Mouse (Mus musculus) Patski (cell line): Measurements from ENCODE around the gene Nuak1. TPM values are rescaled to one million over a fixed set of nuclear protein-coding genes. Genes with fewer than 3 reads are reported as not detected.
A peak's percentile ranks its signal among the peaks of the same experiment; 100 is the strongest.
"Not testable (repeated sequence)": the region's sequence is repeated elsewhere in the genome, so short reads cannot be mapped to it uniquely, and the experiment has no call there.

Experiments
- ATAC-seq: fragments of 100-300 bp; one replicate; pipeline ENCODE4 v1.8.0; 2021
- CTCF ChIA-PET: fragments of 350-600 bp; sonication (Branson Sonifier 250); formaldehyde crosslinking; loops from one replicate; lab custom pipeline; 2022; ENCODE audit warnings: inconsistent platforms; lab: Charles Lee
- POLR2A ChIA-PET: fragments of 350-600 bp; sonication (Branson Sonifier 250); formaldehyde crosslinking; loops from one replicate; lab custom pipeline; 2022; ENCODE audit warnings: antibody characterized with exemption, inconsistent platforms; lab: Charles Lee
- DNase-seq: peaks from one replicate; pipeline ENCODE4 v3.0.0-alpha.2; 2011; ENCODE audit warnings: low read depth, low spot score
- H3K27me3 ChIP-seq: fragments of 371-371 bp; one replicate; pipeline ENCODE4 v1.5.1; 2021
- CTCF ChIP-seq: fragments of 100-300 bp; IDR thresholded peaks from one replicate; pipeline ENCODE4 v1.5.1; 2021
- in situ Hi-C: fragments of 300-500 bp; cut with MboI; formaldehyde crosslinking; loops from 3 replicates; pipeline ENCODE4 v1.11.1; 2018; ENCODE audit warnings: low pct_unique_long_range_greater_than_20kb, mixed read lengths
- polyA plus RNA-seq: library from polyadenylated mRNA; unstranded; gene quantifications from one replicate; pipeline ENCODE4 v1.2.3, GENCODE M21; 2021

Gene Nuak1
- 31.4 TPM for polyA plus RNA-seq

GRCm38 (mm10) chr10:84440541-84441433 lies at the start of gene Nuak1:
Gene Nuak1 (minus strand): TSS chr10:84440597.
- CTCF ChIA-PET, result interaction anchor here (1.1 to 3.1 kb wide), 2 partner anchors 21 to 74 kb away, joined by 4 to 21 read pairs; no protein-coding TSS in a partner anchor
- POLR2A ChIA-PET, result interaction anchor here (0.8 to 1.3 kb wide), 3 partner anchors 28 to 74 kb away, joined by 3 to 7 read pairs (median 3); no protein-coding TSS in a partner anchor
- no peaks in the 10 kb centered on the region for H3K27me3 ChIP-seq
- no peak for DNase-seq
- peak; percentile 72 for ATAC-seq
- in situ Hi-C loops, result no loop called here
- TF ChIP-seq CTCF, result no peak

GRCm38 (mm10) chr10:84490115-84490514 lies 49.7 kb upstream of the Nuak1 start:
- POLR2A ChIA-PET, result interaction anchor here (1.2 kb wide), 1 partner anchor 9 kb away, joined by 3 read pairs; no protein-coding TSS in a partner anchor

GRCm38 (mm10) chr10:84488315-84488714 lies 47.9 kb upstream of the Nuak1 start:
- TF ChIP-seq CTCF, result peak; percentile 70
- ChIA-PET CTCF (interaction anchor here (0.6 to 1.9 kb wide), 6 partner anchors 9 to 50 kb away, joined by 3 to 13 read pairs (median 4); no protein-coding TSS in a partner anchor), POLR2A (no interaction called here)
- DNase-seq (no peak), ATAC-seq (no peak)
- H3K27me3 ChIP-seq, result no peaks in the 10 kb centered on the region
- in situ Hi-C loops, result no loop called here

More at GRCm38 (mm10) chr10:84490115-84490514, 49.7 kb upstream of the Nuak1 start:
- no peak for DNase-seq
- CTCF ChIA-PET, result interaction anchor here (1.1 to 1.2 kb wide), 2 partner anchors 8 to 12 kb away, joined by 4 to 5 read pairs; no protein-coding TSS in a partner anchor
- in situ Hi-C loops, result no loop called here
- ATAC-seq, result no peak
- no peak for TF ChIP-seq CTCF
- no peaks in the 10 kb centered on the region for H3K27me3 ChIP-seq

GRCm38 (mm10) chr10:84484661-84485060 lies 44.3 kb upstream of the Nuak1 start:
- no peak for ATAC-seq
- in situ Hi-C loops, result no loop called here
- no peaks in the 10 kb centered on the region for H3K27me3 ChIP-seq
- ChIA-PET CTCF (no interaction called here), POLR2A (no interaction called here)
- no peak for TF ChIP-seq CTCF
- DNase-seq, result peak; percentile 64

- POLR2A ChIA-PET, result no interaction called here
- DNase-seq, result no peak
- in situ Hi-C loops, result no loop called here
- H3K27me3 ChIP-seq, result no peaks in the 10 kb centered on the region
- ATAC-seq, result no peak
- CTCF ChIA-PET, result interaction anchor here (1.2 kb wide), 1 partner anchor 31 kb away, joined by 3 read pairs; no protein-coding TSS in a partner anchor
- no peak for TF ChIP-seq CTCF
Observed at GRCm38 (mm10) chr10:84483553-84483952, 43.2 kb upstream of the Nuak1 start.

- in situ Hi-C loops, result no loop called here
- ATAC-seq (no peak), DNase-seq (no peak)
- TF ChIP-seq CTCF, result no peak
- POLR2A ChIA-PET, result no interaction called here
- CTCF ChIA-PET, result interaction anchor here (1.2 kb wide), 1 partner anchor 31 kb away, joined by 3 read pairs; no protein-coding TSS in a partner anchor
- no peaks in the 10 kb centered on the region for H3K27me3 ChIP-seq
Observed at GRCm38 (mm10) chr10:84483069-84483468, 42.7 kb upstream of the Nuak1 start.

- in situ Hi-C loops, POLR2A ChIA-PET: not testable (repeated sequence)
- CTCF ChIA-PET, result interaction anchor here (1.2 to 2.0 kb wide), 2 partner anchors 8 to 32 kb away, joined by 3 to 5 read pairs; no protein-coding TSS in a partner anchor
Observed at GRCm38 (mm10) chr10:84482418-84482817, 42.0 kb upstream of the Nuak1 start.

GRCm38 (mm10) chr10:84481327-84481671 lies 40.9 kb upstream of the Nuak1 start:
- DNase-seq (no peak), ATAC-seq (no peak)
- in situ Hi-C loops, result no loop called here
- ChIA-PET POLR2A (interaction anchor here (1.2 to 1.6 kb wide), 3 partner anchors 9 to 40 kb away, joined by 3 read pairs; partner anchors contain the start of gene Nuak1), CTCF (interaction anchor here (1.1 to 2.0 kb wide), 2 partner anchors 9 to 34 kb away, joined by 5 to 7 read pairs; no protein-coding TSS in a partner anchor)
- no peak for TF ChIP-seq CTCF
- no peaks in the 10 kb centered on the region for H3K27me3 ChIP-seq

More at GRCm38 (mm10) chr10:84482418-84482817, 42.0 kb upstream of the Nuak1 start:
- not testable (repeated sequence) for H3K27me3 ChIP-seq, ATAC-seq, DNase-seq

- in situ Hi-C loops, result no loop called here
- TF ChIP-seq CTCF, result no peak
- CTCF ChIA-PET, result interaction anchor here (1.1 to 2.0 kb wide), 2 partner anchors 10 to 35 kb away, joined by 5 to 7 read pairs; no protein-coding TSS in a partner anchor
- H3K27me3 ChIP-seq, result no peaks in the 10 kb centered on the region
- ATAC-seq (peak; percentile 93), DNase-seq (peak; percentile 93)
- POLR2A ChIA-PET, result interaction anchor here (1.2 to 1.6 kb wide), 3 partner anchors 10 to 40 kb away, joined by 3 read pairs; partner anchors contain the start of gene Nuak1
Observed at GRCm38 (mm10) chr10:84480667-84481326, 40.4 kb upstream of the Nuak1 start.

- no peaks in the 10 kb centered on the region for H3K27me3 ChIP-seq
- DNase-seq, result no peak
- CTCF ChIA-PET, result interaction anchor here (1.1 kb wide), 1 partner anchor 35 kb away, joined by 7 read pairs; no protein-coding TSS in a partner anchor
- in situ Hi-C loops, result no loop called here
- no peak for TF ChIP-seq CTCF
- no peak for ATAC-seq
- POLR2A ChIA-PET, result interaction anchor here (1.6 kb wide), 2 partner anchors 13 to 39 kb away, joined by 3 read pairs; partner anchors contain the start of gene Nuak1
Observed at GRCm38 (mm10) chr10:84480146-84480545, 39.7 kb upstream of the Nuak1 start.
